Mouse (Mus musculus) retina, postnatal 7 days (tissue): Measurements from ENCODE around the gene Gm17949.
"Not testable (repeated sequence)": the region's sequence is repeated elsewhere in the genome, so short reads cannot be mapped to it uniquely, and the experiment has no call there.

Experiments used
- DNase-seq: peaks from one replicate; pipeline ENCODE4 v3.0.0-alpha.2; 2012; ENCODE audit warnings: low read depth, low spot score

Gm17949 gene

DNA sequence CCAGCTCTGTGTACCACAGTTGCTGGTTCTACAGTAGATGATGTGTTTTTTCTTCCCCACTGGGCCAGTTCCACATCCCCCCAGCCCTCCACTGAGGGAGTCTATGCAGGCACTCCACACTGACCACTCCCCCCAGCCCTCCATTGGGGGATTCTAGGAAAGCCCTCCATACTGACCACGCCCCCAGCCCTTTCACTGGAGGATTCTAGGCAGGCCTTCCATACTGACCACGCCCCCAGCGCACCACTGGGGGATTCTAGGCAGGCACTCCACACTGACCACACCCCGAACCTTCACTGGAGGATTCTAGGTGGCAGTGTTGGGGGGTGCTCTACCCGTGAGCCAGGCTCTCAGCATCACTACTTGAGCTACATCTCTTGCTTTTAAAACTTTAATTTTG is 36.1 kb downstream of the Gm17949 start:
- no peak for DNase-seq

DNA sequence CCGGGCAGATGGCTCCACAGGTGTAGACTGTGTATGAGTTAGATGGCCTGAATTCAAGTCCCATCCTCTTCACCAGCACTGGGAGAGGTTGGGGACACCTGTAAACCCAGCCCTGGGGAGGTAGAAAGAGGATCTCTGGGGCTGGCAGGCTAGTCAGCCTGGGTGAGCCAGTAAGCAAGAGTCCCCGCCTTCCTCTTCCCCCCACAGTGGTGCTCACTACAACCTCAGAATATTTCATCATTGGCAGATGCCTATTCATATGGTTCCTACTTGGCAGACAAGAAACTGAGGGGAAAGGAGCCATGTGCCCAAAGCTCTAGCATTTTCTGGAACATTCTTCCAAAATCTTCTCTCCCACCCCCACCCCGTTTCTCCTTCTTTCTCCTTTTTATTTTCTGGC is 37.5 kb downstream of the Gm17949 start:
- DNase-seq = no peak

DNA sequence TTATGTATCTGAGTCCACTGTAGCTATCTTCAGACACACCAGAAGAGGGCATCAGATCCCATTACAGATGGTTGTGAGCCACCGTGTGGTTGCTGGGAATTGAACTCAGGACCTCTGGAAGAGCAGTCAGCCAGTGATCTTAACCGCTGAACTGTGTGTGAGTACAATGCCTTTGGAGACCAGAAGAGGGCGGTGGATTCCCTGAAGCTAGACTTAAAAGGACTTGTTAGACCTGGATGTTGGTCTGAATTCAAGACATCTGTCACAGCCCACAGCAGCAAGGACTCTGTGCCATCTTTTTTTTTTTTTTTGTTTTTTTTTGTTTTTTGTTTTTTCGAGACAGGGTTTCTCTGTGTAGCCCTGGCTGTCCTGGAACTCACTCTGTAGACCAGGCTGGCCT is 40.4 kb downstream of the Gm17949 start:
- DNase-seq = not testable (repeated sequence)

DNA sequence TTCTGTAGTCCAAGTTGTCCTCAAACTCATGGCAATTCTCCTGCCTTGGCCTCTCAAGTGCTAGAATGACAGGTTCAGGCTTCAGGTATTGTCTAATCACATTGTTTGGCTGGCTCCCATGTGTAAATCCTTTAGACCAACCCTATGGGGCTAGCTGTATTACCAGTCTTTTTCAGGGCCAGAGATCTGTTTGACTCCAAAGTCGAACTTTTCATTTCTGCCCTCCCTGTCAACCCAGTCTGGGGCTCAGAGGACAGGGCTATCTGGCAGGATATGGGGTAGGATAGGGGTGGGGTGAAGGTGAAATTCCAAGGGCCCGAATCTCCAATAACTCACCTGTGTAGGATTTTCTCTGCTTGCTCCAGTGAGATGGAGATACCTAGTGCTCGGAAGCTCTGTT is 45.0 kb downstream of the Gm17949 start:
- DNase-seq = no peak

DNA sequence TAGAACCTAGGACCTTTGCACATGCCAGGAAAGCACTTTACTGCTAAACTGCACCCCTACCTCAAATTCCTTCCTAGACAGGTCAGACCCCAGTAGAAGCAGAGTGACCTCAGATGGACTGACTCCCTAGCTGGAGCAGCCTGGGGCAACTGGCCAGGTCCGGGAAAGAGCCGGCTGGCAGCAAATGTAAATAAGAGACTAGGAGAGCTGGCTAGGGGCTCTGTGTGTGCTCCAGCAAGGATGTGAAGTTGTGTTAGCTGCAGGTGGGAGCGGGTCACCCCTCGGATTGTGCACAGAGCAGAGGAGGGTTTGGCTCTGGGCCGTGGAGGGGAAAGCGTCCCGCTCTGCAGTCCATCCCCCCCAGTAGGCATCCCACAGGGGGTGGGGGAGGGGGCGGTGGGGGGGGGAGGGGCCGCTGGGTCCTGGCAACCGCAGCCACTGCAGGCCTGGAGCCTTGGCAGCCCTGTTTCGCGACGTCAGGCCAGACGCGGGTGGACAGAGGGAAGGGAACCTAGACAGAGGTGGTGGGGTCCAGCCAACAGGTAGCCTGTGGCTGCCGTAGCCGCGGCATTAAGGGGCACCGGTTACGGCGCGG is 47.7 kb downstream of the Gm17949 start, which contains the start of gene Crb3:
Gene Crb3, plus strand, starts transcription at position 215 of the 595 bp plus-strand sequence.
- DNase-seq = no peak

DNA sequence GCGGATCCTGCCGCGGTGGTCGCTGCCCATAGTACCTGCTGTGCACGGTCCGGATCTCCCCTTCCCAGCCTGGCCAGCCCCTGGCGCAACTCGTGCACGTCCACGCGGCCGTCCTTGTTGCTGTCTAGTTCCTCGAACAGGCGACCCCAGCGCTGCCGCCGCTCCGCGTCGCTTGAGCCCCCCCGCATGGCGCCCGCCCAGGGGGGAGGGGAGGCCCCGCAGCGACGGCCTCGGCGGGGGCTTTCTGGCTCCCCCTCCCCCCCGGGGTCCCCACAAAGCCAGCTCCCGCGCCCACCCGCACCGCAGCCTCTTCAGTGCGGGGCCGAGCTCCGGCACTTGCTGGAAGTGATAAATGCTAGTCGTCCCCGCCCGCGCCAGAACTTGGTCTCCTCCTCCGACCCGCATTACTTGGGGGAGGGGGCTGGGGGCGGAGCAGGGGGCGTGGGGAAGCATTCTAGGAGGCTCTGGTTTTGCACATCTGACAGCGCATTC is 48.3 kb downstream of the Gm17949 start, which contains the start of gene Slc25a23:
Gene Slc25a23, minus strand, starts transcription at position 378 of the 492 bp plus-strand sequence.
- peak; percentile 71 for DNase-seq

DNA sequence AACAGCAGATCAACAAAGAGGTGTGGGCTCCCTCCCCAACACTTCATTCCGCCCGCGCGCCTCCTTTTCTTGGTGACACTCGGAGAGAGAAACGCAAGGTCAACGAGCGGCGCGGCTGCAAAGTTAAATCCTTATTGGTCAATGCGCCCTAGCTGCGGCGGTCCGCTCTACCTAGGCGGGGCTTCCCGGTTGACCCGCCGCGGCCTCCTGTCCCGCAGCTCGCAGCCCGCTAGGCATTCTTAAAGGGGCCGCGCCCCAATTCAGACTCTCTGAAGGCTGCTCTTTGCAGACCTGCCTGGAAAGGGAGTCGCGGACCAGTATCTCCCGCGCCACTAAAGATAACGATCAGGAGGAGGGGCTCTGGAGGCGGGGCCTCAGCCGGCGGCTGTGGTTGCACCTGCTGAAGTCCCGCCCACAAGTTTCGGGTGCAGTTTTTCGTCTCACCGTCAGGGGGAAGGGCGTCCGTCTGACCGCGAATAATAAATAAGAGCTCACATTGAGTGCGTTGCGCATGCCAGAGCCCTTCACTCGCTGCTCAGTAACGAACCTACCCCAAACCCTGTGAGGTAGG is 49.0 kb downstream of the Gm17949 start:
- peak; percentile 95 for DNase-seq

DNA sequence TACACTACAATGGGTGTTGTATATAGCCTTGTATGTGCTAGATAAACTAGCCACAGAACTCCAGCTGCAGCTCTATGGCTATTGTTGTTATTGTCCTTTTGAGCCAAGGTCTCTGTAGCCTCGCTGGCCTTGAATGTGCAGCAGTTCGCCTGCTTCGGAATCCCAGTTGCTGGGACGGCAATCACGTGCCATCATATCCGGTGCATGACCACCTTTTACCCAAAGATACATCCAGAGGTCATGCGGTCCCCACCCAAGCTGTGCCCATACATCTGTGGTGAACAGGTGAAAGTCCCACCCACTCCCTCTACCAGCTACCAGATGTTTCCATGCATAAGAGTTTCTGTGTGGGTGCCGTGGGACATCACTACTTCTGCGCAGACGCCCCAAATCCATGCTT is 49.8 kb downstream of the Gm17949 start:
- DNase-seq = no peak

DNA sequence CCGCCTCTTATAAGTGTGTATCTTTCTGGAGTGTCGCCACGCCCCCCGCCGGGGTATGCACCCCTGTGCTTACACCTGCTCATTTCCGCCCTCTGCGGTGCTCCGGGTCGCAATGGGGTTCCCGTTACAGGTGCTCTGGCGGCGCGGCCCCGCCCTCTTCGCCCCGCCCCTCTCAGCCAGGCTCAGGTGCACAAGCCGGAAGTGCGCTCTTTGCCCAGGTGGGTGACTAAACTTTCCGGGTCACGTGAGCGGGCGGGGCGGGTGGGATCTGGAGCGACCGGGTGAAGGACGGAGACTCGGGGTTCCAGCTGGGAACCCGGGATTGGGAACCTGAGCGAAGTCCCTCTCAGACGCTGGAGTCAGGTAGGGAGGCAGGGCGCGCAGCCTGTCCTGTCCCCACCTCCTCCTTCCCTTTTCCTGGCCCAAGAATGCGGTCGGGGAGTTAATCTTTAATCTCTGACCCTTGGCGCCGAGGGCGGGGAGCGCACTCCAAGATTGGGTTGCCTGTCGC is 50.8 kb downstream of the Gm17949 start:
- no peak for DNase-seq

DNA sequence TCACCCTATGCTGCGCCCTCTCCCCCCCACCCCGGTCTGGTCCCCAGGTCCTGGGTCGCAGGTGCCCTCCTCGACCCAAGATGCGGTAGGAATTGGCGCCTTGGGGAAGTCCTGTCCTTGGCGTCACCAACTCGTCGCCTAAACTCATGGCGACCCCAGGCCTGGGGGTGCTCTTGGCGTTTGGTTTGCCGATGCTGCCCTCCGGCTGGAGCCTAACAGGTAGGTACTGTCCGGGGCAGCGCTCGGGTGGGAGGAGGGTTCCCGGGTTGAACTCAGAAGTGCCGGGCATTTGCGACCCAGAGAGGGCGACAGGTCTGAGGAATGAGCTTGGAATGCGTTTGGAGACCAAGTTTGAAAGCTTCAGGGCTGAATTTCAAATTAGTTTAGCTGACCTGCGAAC is 51.3 kb downstream of the Gm17949 start:
- no peak for DNase-seq

DNA sequence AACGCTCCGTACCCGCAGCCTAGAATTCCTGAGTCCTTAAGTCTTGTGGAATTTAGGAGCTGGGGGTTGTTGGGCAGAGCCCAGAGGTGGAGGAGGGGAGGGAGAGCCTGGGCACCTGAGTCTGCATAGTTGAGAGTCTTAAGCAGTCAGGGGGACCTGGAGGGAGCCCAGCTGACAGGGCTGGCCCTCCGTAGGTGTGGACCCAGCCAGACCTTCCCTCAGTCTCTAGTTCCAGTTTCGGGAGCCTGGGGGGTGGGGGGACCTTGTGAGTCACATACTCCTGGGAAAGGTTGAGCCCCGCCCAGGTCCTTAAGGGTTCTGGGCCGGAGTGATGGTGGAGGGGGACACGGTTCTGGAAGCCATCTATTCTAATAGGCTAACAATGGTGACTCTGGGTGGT is 51.8 kb downstream of the Gm17949 start:
- no peak for DNase-seq

DNA sequence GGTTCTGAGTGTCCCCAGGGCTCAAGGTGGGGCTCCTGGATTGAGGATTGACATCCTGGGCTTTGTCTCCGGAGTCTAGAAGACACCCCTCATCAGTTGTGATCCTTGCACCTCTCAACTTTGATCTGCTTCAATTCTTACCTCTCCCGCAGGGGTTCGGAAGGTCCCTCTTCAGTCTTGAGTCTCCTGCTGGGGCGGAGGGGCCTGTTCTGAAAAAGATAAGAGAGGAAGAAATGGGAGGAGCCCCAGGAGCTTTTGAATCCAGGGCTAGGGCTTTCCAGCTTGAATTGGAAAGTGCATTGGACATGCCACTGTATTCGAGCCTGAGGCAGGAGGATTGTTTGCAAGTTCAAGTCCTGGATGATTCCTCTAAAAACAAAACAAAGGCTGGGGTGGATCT is 55.6 kb downstream of the Gm17949 start:
- no peak for DNase-seq

DNA sequence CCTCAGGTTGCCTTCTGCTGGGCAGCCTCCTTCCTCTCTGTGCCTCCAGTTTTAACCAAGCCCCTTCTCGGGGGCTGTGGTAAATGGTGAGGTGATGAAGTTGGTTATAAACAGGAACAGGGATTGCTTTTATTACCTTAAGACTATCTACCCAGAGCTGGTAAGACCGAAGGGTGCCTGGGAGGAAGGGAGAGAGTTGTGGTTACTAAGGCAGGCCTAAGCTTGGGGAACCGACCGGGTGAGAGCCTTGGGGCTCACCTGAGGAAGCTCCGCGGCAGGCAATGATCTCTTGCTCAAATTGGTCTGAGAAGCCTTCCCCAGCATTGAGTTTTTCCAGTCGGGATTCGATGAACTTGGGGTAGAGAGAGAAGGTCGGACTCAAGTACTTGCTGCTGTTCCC is 59.0 kb downstream of the Gm17949 start:
- no peak for DNase-seq

DNA sequence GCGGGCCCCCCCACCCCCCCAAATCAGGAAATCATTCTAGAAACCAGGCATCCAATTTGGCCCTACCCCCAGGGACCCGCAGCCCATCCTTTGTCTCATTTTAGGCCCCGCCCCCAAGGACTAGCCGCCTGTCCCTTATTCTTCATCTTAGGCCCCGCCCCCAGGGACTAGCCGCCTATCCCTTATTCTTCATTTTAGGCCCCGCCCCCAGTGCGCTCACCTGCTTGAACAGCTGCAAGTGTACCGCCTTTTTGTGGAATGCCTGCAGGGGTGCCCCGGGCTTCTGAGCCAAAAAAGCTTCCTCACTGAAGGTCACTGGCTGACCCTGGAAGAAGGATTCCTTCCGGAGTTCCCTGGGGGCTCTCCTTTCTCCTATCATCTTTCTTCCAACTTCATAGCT is 59.4 kb downstream of the Gm17949 start:
- no peak for DNase-seq
